Mouse (Mus musculus) adrenal gland, postnatal 14 days (tissue): ENCODE data around the gene Tnpo3. TPM values are rescaled to one million over a fixed set of nuclear protein-coding genes. Genes with fewer than 3 reads are reported as not detected.
"Not testable (repeated sequence)": the region's sequence is repeated elsewhere in the genome, so short reads cannot be mapped to it uniquely, and the experiment has no call there.

Experiments used
- DNase-seq: peaks from one replicate; pipeline ENCODE4 v3.0.0; 2021; ENCODE audit warnings: mixed read lengths
- total RNA-seq: library from RNA; stranded (reverse); gene quantifications from 2 replicates; pipeline ENCODE4 v1.2.3, GENCODE M21; 2021

The Tnpo3 gene
- total RNA-seq, 1 experiment from 2014 or later: 52.8 TPM

DNA sequence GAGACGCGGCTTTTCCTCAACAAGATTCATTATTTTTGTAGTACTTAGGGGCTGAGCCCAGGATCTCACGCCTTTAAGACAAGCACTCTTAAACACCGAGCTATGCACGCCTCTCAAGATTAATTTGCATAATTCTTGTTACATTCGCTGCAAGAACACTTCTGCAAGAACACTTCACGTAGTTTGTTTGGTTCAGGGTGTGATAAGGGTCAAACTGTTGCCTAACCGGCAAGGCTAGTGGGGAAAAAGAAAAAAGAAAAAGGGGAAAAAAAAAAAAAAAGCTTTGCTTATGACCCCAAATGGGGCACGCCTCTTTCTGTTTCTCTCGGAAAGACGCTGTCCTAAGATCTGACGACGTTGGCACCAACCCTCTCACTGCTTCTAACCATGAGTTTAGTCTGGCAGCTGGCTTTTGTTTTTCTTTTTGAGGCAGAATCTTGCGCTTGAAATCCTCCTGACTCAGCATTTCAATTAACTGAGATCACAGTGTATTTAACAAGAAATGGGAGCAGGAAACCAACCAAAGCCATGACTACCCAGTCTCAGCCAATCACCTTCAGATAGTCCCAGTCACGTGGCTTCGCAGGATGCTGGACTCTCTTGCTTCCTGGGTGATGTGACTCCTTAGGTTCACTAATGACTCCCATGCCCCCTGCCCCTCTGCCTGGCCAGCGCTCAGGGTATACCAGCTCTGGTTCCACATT is 11.3 kb upstream of the Tnpo3 start:
- DNase-seq: no peak

DNA sequence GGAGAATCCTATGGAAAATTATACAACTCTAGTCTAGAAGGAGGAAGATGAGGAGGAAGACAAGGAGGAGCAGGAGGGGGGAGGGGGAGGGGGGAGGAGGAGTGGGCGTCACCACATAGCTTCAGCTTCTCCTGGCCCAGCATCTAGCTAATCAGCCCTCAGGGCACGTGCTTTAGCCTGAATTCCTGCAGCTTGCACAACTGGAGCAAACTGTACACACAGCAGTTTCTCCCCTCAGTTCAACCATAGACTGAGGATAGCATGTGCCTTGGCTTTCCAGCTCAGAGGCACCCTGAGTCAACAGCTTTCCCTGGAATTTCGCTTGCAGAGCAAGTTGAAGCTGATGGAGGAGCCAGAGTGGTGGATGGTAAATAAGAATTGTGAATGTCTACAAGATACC is 10.5 kb upstream of the Tnpo3 start:
- DNase-seq: no peak

- DNase-seq: not testable (repeated sequence)
These were observed 443 bp upstream of the Tnpo3 start for GRCm38 (mm10) chr6:29610020-29610640.

- no peak for DNase-seq
These were observed 9.5 kb downstream of the Tnpo3 start for GRCm38 (mm10) chr6:29600188-29600587.

GRCm38 (mm10) chr6:29595656-29596055 is 14.0 kb downstream of the Tnpo3 start:
- DNase-seq: no peak

DNA sequence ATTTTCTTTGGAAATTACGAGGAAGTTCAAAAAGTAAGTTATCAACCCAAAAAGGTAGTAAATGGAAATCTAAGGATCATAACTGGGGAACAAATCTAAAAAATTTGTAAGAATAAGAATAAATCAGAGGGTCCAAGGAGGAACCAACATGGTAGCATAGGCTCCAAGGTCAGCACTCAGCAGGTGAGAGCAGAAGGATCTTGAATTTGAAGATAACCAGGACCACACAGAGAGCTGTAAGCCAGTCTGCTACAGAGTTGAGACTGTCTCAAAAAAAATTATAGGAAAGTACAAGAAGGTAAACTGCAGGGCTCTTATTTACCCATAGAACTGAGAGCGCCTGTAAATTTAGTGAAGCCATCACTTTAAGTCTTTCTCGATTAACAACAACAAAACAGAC is 28.5 kb downstream of the Tnpo3 start:
- no peak for DNase-seq

GRCm38 (mm10) chr6:29580770-29581169 is 28.9 kb downstream of the Tnpo3 start:
- DNase-seq: no peak

DNA sequence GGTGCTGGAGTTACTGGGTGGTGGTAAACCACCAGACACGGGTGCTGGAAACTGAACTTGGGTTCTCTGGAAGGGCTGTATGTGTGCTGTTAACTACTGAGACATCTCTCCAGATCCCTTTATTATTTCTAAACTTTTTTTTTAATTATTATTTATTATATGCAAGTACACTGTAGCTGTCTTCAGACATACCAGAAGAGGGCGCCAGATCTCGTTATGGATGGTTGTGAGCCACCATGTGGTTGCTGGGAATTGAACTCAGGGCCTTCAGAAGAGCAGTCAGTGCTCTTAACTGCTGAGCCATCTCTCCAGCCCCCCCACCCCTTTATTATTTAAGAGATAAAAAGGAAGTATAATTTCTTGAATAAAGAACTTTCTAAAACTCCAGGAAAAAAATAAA is 33.3 kb downstream of the Tnpo3 start:
- DNase-seq: not testable (repeated sequence)

DNA sequence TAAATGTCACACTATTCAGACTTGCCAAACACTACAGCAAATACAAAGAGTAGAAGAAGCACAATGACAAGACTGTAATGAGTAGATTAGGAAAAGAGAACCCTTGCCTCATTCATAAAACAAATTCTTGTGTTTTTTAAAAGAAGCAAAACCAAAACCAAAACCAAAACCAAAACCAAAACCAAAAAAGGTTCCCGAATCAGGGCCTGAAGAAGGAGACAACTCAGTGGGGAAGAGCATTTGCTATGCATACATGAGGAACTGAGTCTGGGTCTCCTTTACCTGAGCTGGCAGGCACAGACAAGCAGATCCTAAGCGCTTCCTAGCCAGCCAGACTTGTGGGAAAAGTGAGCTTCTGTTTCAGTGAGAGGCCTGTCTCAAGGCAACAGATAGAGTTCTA is 52.6 kb downstream of the Tnpo3 start:
- no peak for DNase-seq

- DNase-seq: no peak
These were observed 57.2 kb downstream of the Tnpo3 start for GRCm38 (mm10) chr6:29552526-29552925.

DNA sequence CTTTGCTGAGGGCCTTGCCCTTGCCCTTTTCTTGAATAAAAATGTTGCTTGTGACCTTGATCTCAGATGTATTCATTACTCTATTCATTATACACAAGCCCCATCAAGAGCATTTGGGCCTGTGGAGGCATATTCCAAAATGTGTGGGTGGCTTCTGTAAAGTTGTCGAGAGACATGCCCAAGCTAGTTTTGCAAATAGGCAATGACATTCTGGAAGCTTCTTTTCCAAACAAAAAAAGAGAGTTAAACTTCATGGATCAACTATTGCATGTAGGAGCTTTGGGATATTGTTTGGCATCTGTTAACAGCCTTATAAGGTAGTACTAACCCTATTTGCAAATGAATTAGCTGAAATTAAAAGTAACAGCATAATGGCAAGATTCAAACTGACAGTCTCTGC is 61.6 kb downstream of the Tnpo3 start:
- DNase-seq: no peak

GRCm38 (mm10) chr6:29547582-29547981 is 62.1 kb downstream of the Tnpo3 start:
- DNase-seq: no peak

GRCm38 (mm10) chr6:29545611-29546010 is 64.1 kb downstream of the Tnpo3 start:
- no peak for DNase-seq

- no peak for DNase-seq
These were observed 68.7 kb downstream of the Tnpo3 start for GRCm38 (mm10) chr6:29540956-29541355.

- no peak for DNase-seq
These were observed 69.5 kb downstream of the Tnpo3 start for GRCm38 (mm10) chr6:29540223-29540622.

- DNase-seq: no peak
These were observed 70.2 kb downstream of the Tnpo3 start for GRCm38 (mm10) chr6:29539502-29539901.

GRCm38 (mm10) chr6:29537221-29537620 is 72.5 kb downstream of the Tnpo3 start:
- no peak for DNase-seq

GRCm38 (mm10) chr6:29536651-29537193 is 73.0 kb downstream of the Tnpo3 start:
- DNase-seq: no peak

DNA sequence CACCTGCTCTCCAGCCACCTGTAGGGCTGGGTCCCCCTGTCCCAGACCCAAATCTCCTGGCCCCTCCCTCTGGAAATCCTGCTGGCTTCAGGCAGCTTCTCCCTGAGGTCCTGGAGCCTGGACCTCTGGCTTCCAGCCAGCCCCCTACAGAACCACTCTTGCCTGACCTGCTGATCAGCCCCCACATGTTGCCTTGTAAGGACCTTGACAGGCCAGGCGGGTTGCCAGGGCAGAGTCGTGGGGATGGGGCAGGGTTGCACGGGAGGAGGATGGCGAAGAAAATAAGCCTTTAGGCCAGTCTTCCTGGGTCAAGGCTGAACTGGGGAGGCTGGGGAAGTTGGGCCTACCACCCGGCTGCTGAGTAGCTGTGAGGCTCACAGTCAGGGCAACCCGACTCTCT is 74.4 kb downstream of the Tnpo3 start:
- peak; percentile 67 for DNase-seq

GRCm38 (mm10) chr6:29530050-29530449 is 79.6 kb downstream of the Tnpo3 start:
- no peak for DNase-seq

GRCm38 (mm10) chr6:29529444-29529820 is 80.3 kb downstream of the Tnpo3 start:
- DNase-seq: no peak

DNA sequence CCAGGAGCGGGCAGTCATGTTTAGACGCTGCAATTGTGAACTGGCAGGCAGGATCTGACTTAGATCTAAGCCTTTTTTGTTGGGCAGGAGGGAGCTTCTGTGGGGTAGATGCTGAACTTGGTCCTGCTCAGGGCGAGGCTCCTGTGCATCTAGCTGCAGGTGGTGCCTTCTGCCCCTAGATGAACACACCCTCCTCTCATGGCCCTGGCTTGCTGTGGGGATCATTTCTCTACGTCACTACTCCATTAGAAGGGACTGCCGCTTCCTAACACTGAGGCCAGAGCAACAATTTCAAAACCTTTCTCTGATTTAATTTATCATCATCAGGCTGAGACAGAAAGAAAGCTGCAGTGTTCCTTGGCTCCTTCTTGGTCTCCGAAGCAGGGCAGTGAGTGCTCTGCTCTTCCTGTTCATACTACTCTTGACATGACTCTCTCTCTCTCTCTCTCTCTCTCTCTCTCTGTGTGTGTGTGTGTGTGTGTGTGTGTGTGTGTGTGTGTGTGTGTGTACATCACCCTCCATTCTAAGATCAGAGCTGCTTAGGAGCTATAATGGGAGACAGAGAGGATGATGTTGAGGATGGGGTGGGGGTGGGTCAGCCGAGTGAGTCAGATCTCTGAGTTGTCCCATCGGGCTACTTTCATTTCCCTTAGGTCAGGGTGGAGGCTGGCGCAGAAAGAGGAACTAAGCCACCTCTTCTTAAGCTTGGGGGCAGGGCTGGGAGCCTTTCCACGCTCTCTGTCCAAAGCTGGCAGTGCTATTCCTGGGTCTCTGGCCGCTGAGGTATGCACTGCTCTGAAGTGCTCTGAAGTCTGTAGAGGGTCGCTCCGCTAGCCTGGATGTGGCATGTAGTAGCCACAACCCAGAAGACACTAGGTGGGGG is 80.9 kb downstream of the Tnpo3 start:
- DNase-seq: peak; percentile 41

- no peak for DNase-seq
These were observed 81.6 kb downstream of the Tnpo3 start for GRCm38 (mm10) chr6:29528165-29528505.
